Mouse (Mus musculus) heart, postnatal 0 days (tissue): ENCODE measurements at regions not wholly inside any gene's neighbourhood (a gene's known extent, or its start where the extent isn't known, plus 50 kb on each side); places are given as distances from the start of the nearest gene placed in this dataset.
"Not testable (repeated sequence)": the region's sequence is repeated elsewhere in the genome, so short reads cannot be mapped to it uniquely, and the experiment has no call there.

Experiments used
- CTCF ChIP-seq: IDR thresholded peaks from 2 replicates; pipeline ENCODE4 v1.5.1; 2016; ENCODE audit warnings: antibody characterized with exemption, control low read depth, low read depth
- EP300 ChIP-seq: IDR thresholded peaks from 2 replicates; pipeline ENCODE4 v1.6.1; 2016; ENCODE audit warnings: antibody characterized with exemption, low read depth

- TF ChIP-seq EP300, CTCF: not testable (repeated sequence)
Measured at GRCm38 (mm10) chr2:179176835-179177530, 265.2 kb upstream of the Cdh4 start.
